ENCODE assay signal across 8 mouse cellular contexts in genomic region chr7:30423071-30423641, GRCm38 (mm10). TPM values are rescaled to one million over a fixed set of nuclear protein-coding genes. Genes with fewer than 3 reads are reported as not detected.
DNase-seq lines count a peak whose midpoint lies in the region; ATAC-seq lines count a peak whose summit lies in the region.

No protein-coding gene starts in this region.

- H3K4me1 ChIP-seq in embryonic facial prominence, embryonic 14.5 days (ENCODE audit: control insufficient read depth, insufficient read depth, low read length), result no peaks in the 10 kb centered on the region
- peaks cover 17% of the 10 kb centered on the region for H3K4me1 ChIP-seq in hindbrain, embryonic 12.5 days
- peaks cover 17% of the 10 kb centered on the region; the same call in 1 of the 2 replicates for H3K4me1 ChIP-seq in limb, embryonic 12.5 days (replicated peaks)
- H3K4me1 ChIP-seq in midbrain, embryonic 14.5 days (ENCODE audit: control insufficient read depth, insufficient read depth, low read length), result peaks cover 18% of the 10 kb centered on the region; the same call in 1 of the 2 replicates

- peaks cover 22% of the 10 kb centered on the region; the same call in 1 of the 2 replicates for H3K36me3 ChIP-seq in embryonic facial prominence, embryonic 14.5 days (ENCODE audit: control insufficient read depth, insufficient read depth, low read length)
- H3K36me3 ChIP-seq in hindbrain, embryonic 12.5 days, result peaks cover 8% of the 10 kb centered on the region; the same call in 1 of the 2 replicates
- peaks cover 8% of the 10 kb centered on the region; the same call in 1 of the 2 replicates for H3K36me3 ChIP-seq in limb, embryonic 12.5 days
- H3K36me3 ChIP-seq in midbrain, embryonic 14.5 days (ENCODE audit: control insufficient read depth, insufficient read depth, low read length), result 0 out of 2 replicates have a peak, but pooled peaks cover 2% of the 10 kb centered on the region

- peak overlapping the region; percentile 95 for H3K4me2 ChIP-seq in embryonic facial prominence, embryonic 14.5 days (ENCODE audit: low read depth, low read length)
- peak overlapping the region; percentile 95 for H3K4me2 ChIP-seq in hindbrain, embryonic 12.5 days (replicated peaks)
- peak overlapping the region; percentile 90 for H3K4me2 ChIP-seq in limb, embryonic 12.5 days
- H3K4me2 ChIP-seq in midbrain, embryonic 14.5 days (ENCODE audit: low read length), result peak overlapping the region; percentile 98

- 38% methylated on average over 23 of the region's 23 CpGs for WGBS in embryonic facial prominence, embryonic 14.5 days
- 54% methylated on average over 23 of the region's 23 CpGs for WGBS in hindbrain, embryonic 12.5 days
- WGBS in limb, embryonic 12.5 days, result 47% methylated on average over 23 of the region's 23 CpGs
- 52% methylated on average over 23 of the region's 23 CpGs for WGBS in midbrain, embryonic 14.5 days

- H3K9me3 ChIP-seq in embryonic facial prominence, embryonic 14.5 days (ENCODE audit: control insufficient read depth, low read length), result peaks cover 7% of the 10 kb centered on the region; the same call in 1 of the 2 replicates
- H3K9me3 ChIP-seq in hindbrain, embryonic 12.5 days (replicated peaks), result no peaks in the 10 kb centered on the region
- H3K9me3 ChIP-seq in limb, embryonic 12.5 days, result peaks cover 8% of the 10 kb centered on the region; the same call in 1 of the 2 replicates
- no peaks in the 10 kb centered on the region for H3K9me3 ChIP-seq in midbrain, embryonic 14.5 days (ENCODE audit: control insufficient read depth, low read length)

- peak overlapping the region; percentile 56 for H3K4me3 ChIP-seq in embryonic facial prominence, embryonic 14.5 days (ENCODE audit: low read depth, low read length)
- peak overlapping the region; percentile 54 for H3K4me3 ChIP-seq in hindbrain, embryonic 12.5 days
- peak overlapping the region; percentile 57 for H3K4me3 ChIP-seq in limb, embryonic 12.5 days (replicated peaks)
- H3K4me3 ChIP-seq in midbrain, embryonic 14.5 days (replicated peaks; ENCODE audit: low read depth, low read length), result peak overlapping the region; percentile 58

- H3K27me3 ChIP-seq in embryonic facial prominence, embryonic 14.5 days (replicated peaks; ENCODE audit: control insufficient read depth, insufficient read depth, low read length), result no peaks in the 10 kb centered on the region; the same call in 1 of the 2 replicates
- peaks cover 10% of the 10 kb centered on the region for H3K27me3 ChIP-seq in hindbrain, embryonic 12.5 days
- peaks cover 49% of the 10 kb centered on the region for H3K27me3 ChIP-seq in limb, embryonic 12.5 days
- H3K27me3 ChIP-seq in midbrain, embryonic 14.5 days (ENCODE audit: control insufficient read depth, insufficient read depth, low read length), result no peaks in the 10 kb centered on the region

- no peak for ATAC-seq in embryonic facial prominence, embryonic 14.5 days (ENCODE audit: low read depth)
- no peak for ATAC-seq in hindbrain, embryonic 12.5 days (ENCODE audit: low FRiP score)
- no peak for ATAC-seq in limb, embryonic 12.5 days (ENCODE audit: insufficient number of reproducible peaks, insufficient read depth, low FRiP score, low TSS enrichment, low read depth)
- no peak for ATAC-seq in midbrain, embryonic 14.5 days (ENCODE audit: low FRiP score, low TSS enrichment)
- no peak for ATAC-seq in megakaryocyte-erythroid progenitor cell, adult 5-6 weeks (replicated peaks; ENCODE audit: low FRiP score, low TSS enrichment, poor library complexity, severe bottlenecking)

- H3K9ac ChIP-seq in embryonic facial prominence, embryonic 14.5 days (ENCODE audit: low read depth, low read length), result peak overlapping the region; percentile 66
- H3K9ac ChIP-seq in hindbrain, embryonic 12.5 days, result peak overlapping the region; percentile 63
- H3K9ac ChIP-seq in limb, embryonic 12.5 days (replicated peaks), result peak overlapping the region; percentile 53
- peak overlapping the region; percentile 71; the same call in 1 of the 2 replicates for H3K9ac ChIP-seq in midbrain, embryonic 14.5 days (replicated peaks; ENCODE audit: low read length)

- DNase-seq in spleen, adult 18-20 months, result peak; percentile 57 to 58
- no peak for DNase-seq in spleen, postnatal 10 days (ENCODE audit: low spot score in 2 of 2)
- DNase-seq in embryonic facial prominence, embryonic 14.5 days (ENCODE audit: low spot score), result no peak
- peak; percentile 32 for DNase-seq in midbrain, embryonic 14.5 days
- no peak for DNase-seq in adrenal gland, postnatal 36 days

- 0 out of 2 replicates have a peak overlapping the region, but pooled peaks have one; percentile 15 for H3K27ac ChIP-seq in embryonic facial prominence, embryonic 14.5 days (replicated peaks; ENCODE audit: low read depth, low read length)
- no peak overlapping the region for H3K27ac ChIP-seq in hindbrain, embryonic 12.5 days
- H3K27ac ChIP-seq in limb, embryonic 12.5 days, result no peak overlapping the region
- no peak overlapping the region for H3K27ac ChIP-seq in midbrain, embryonic 14.5 days (replicated peaks; ENCODE audit: low read depth, low read length)

RNA-seq across cellular contexts. Expression of gene Nfkbid, which starts 1.6 kb away (rescaled TPM):
- polyA plus RNA-seq in embryonic facial prominence, embryonic 14.5 days (2014; fragmentation: Nextera tagmentation; extraction: Ambion mirVana), result 1.0 and 2.0 TPM in 2 replicates
- polyA plus RNA-seq in hindbrain, embryonic 12.5 days (2016; fragmentation: Nextera tagmentation; extraction: Ambion mirVana), result 1.3 and 2.2 TPM in 2 replicates
- 1.2 and 1.3 TPM in 2 replicates for polyA plus RNA-seq in limb, embryonic 12.5 days (2016; fragmentation: Nextera tagmentation; extraction: Ambion mirVana)
- polyA plus RNA-seq in midbrain, embryonic 14.5 days (2014; fragmentation: Nextera tagmentation; extraction: Ambion mirVana), result 1.4 and 2.3 TPM in 2 replicates
- 0.89 and 9.0 TPM in 2 replicates for total RNA-seq in megakaryocyte-erythroid progenitor cell, adult 5-6 weeks (2014; fragmentation: Nextera tagmentation)
- total RNA-seq in megakaryocyte-erythroid progenitor cell, adult 5-6 weeks (2017), result 0.80 and 3.1 TPM in 2 replicates
- total RNA-seq in adrenal gland, postnatal 36 days (2021), result 1 to 10 TPM in 1 of 2 experiments, under 1 TPM in 1; 0.89 to 1.0 TPM

RNA-seq across cellular contexts. Expression of gene Hcst, which starts 3.5 kb away (rescaled TPM):
- polyA plus RNA-seq in embryonic facial prominence, embryonic 14.5 days (2014; fragmentation: Nextera tagmentation; extraction: Ambion mirVana), result 2.2 and 2.4 TPM in 2 replicates
- 0.57 and 0.86 TPM in 2 replicates for polyA plus RNA-seq in hindbrain, embryonic 12.5 days (2016; fragmentation: Nextera tagmentation; extraction: Ambion mirVana)
- 0.77 TPM in 1 of 2 replicates, not detected in the other for polyA plus RNA-seq in limb, embryonic 12.5 days (2016; fragmentation: Nextera tagmentation; extraction: Ambion mirVana)
- 0.58 TPM in 1 of 2 replicates, not detected in the other for polyA plus RNA-seq in midbrain, embryonic 14.5 days (2014; fragmentation: Nextera tagmentation; extraction: Ambion mirVana)
- 4.3 and 4.4 TPM in 2 replicates for total RNA-seq in megakaryocyte-erythroid progenitor cell, adult 5-6 weeks (2014; fragmentation: Nextera tagmentation)
- total RNA-seq in megakaryocyte-erythroid progenitor cell, adult 5-6 weeks (2017), result 3.3 TPM in 1 of 2 replicates, not detected in the other
- 1 to 10 TPM; 1.8 to 2.0 TPM for total RNA-seq in adrenal gland, postnatal 36 days (2021)

RNA-seq across cellular contexts. Expression of gene Tyrobp, which starts 9.6 kb away (rescaled TPM):
- polyA plus RNA-seq in embryonic facial prominence, embryonic 14.5 days (2014; fragmentation: Nextera tagmentation; extraction: Ambion mirVana), result 82.9 and 97.0 TPM in 2 replicates
- 17.7 and 19.7 TPM in 2 replicates for polyA plus RNA-seq in hindbrain, embryonic 12.5 days (2016; fragmentation: Nextera tagmentation; extraction: Ambion mirVana)
- 14.1 and 19.6 TPM in 2 replicates for polyA plus RNA-seq in limb, embryonic 12.5 days (2016; fragmentation: Nextera tagmentation; extraction: Ambion mirVana)
- polyA plus RNA-seq in midbrain, embryonic 14.5 days (2014; fragmentation: Nextera tagmentation; extraction: Ambion mirVana), result 11.4 and 29.7 TPM in 2 replicates
- total RNA-seq in megakaryocyte-erythroid progenitor cell, adult 5-6 weeks (2014; fragmentation: Nextera tagmentation), result 19.3 TPM in 1 of 2 replicates, not detected in the other
- total RNA-seq in megakaryocyte-erythroid progenitor cell, adult 5-6 weeks (2017), result 5.1 and 26.6 TPM in 2 replicates
- total RNA-seq in adrenal gland, postnatal 36 days (2021), result 10 to 100 TPM; 22.5 to 35.7 TPM

RNA-seq across cellular contexts. Expression of gene Aplp1, which starts 22.2 kb away (rescaled TPM):
- polyA plus RNA-seq in embryonic facial prominence, embryonic 14.5 days (2014; fragmentation: Nextera tagmentation; extraction: Ambion mirVana), result 51.0 and 53.6 TPM in 2 replicates
- polyA plus RNA-seq in hindbrain, embryonic 12.5 days (2016; fragmentation: Nextera tagmentation; extraction: Ambion mirVana), result 348 and 365 TPM in 2 replicates
- 32.5 and 33.9 TPM in 2 replicates for polyA plus RNA-seq in limb, embryonic 12.5 days (2016; fragmentation: Nextera tagmentation; extraction: Ambion mirVana)
- polyA plus RNA-seq in midbrain, embryonic 14.5 days (2014; fragmentation: Nextera tagmentation; extraction: Ambion mirVana), result 662 and 710 TPM in 2 replicates
- total RNA-seq in megakaryocyte-erythroid progenitor cell, adult 5-6 weeks (2014; fragmentation: Nextera tagmentation), result not detected in 2 replicates
- not detected in 2 replicates for total RNA-seq in megakaryocyte-erythroid progenitor cell, adult 5-6 weeks (2017)
- 10 to 100 TPM; 23.5 to 28.6 TPM for total RNA-seq in adrenal gland, postnatal 36 days (2021)

RNA-seq across cellular contexts. Expression of gene Kirrel2, which starts 34.3 kb away (rescaled TPM):
- 0.45 and 0.82 TPM in 2 replicates for polyA plus RNA-seq in embryonic facial prominence, embryonic 14.5 days (2014; fragmentation: Nextera tagmentation; extraction: Ambion mirVana)
- polyA plus RNA-seq in hindbrain, embryonic 12.5 days (2016; fragmentation: Nextera tagmentation; extraction: Ambion mirVana), result 16.1 and 23.9 TPM in 2 replicates
- polyA plus RNA-seq in limb, embryonic 12.5 days (2016; fragmentation: Nextera tagmentation; extraction: Ambion mirVana), result 0.29 and 0.65 TPM in 2 replicates
- 5.0 and 5.7 TPM in 2 replicates for polyA plus RNA-seq in midbrain, embryonic 14.5 days (2014; fragmentation: Nextera tagmentation; extraction: Ambion mirVana)
- total RNA-seq in megakaryocyte-erythroid progenitor cell, adult 5-6 weeks (2014; fragmentation: Nextera tagmentation), result not detected in 2 replicates
- not detected in 2 replicates for total RNA-seq in megakaryocyte-erythroid progenitor cell, adult 5-6 weeks (2017)
- total RNA-seq in adrenal gland, postnatal 36 days (2021), result not detected

Comparison
In these comparisons a context has a peak if more than half of its experiments do, and no peak if none do; other contexts are left out.
1. DNase-seq: peak in spleen, adult 18-20 months (2 of 2) and midbrain, embryonic 14.5 days (single experiment); none in spleen, postnatal 10 days (0 of 2), embryonic facial prominence, embryonic 14.5 days (single experiment) and adrenal gland, postnatal 36 days (0 of 2).
2. Peak in every context shown above with its lines, with median percentiles within 50 percentile points of each other: H3K4me2 ChIP-seq, H3K4me3 ChIP-seq and H3K9ac ChIP-seq.